Mouse (Mus musculus) CH12.LX (cell line): ENCODE measurements around the gene Tmem63c. TPM values are rescaled to one million over a fixed set of nuclear protein-coding genes. Genes with fewer than 3 reads are reported as not detected.
A peak's percentile ranks its signal among the peaks of the same experiment; 100 is the strongest.

Experiments used
- DNase-seq: peaks from one replicate; pipeline ENCODE4 v3.0.0-alpha.2; 2013; ENCODE audit errors: extremely low read depth
- H3K27ac ChIP-seq: 2 replicates; pipeline ENCODE4 v1.5.1; 2012; ENCODE audit warnings: low read depth, mild to moderate bottlenecking, control low read depth, moderate library complexity; ENCODE audit not compliant: insufficient read depth
- H3K27me3 ChIP-seq: replicated peaks from 2 replicates; pipeline ENCODE3; 2012; ENCODE audit warnings: inconsistent platforms
- H3K36me3 ChIP-seq, 2 experiments: replicated peaks in 1 of 2; 2 replicates each; pipeline versions ENCODE3 to v1.6.1; 2012; ENCODE audit warnings: inconsistent platforms in 1 of 2, low read length in 1 of 2, mild to moderate bottlenecking in 1 of 2, mixed read lengths in 1 of 2, moderate library complexity in 1 of 2; ENCODE audit not compliant: control insufficient read depth in 1 of 2, insufficient read depth in 1 of 2
- H3K4me1 ChIP-seq, 2 experiments: 2 replicates each; pipeline ENCODE4 v1.6.1; 2012; ENCODE audit warnings: inconsistent platforms in 1 of 2, moderate library complexity in 1 of 2; ENCODE audit not compliant: insufficient read depth in 2 of 2, control insufficient read depth in 1 of 2
- H3K4me2 ChIP-seq: 2 replicates; pipeline ENCODE4 v1.6.1; 2012; ENCODE audit warnings: low read depth, mild to moderate bottlenecking, control low read depth; ENCODE audit not compliant: poor library complexity, insufficient read depth, severe bottlenecking
- H3K4me3 ChIP-seq, 3 experiments: fragments of 150-350 bp in 1 of 3; sonication (generic) in 1 of 3; replicated peaks in 1 of 3; 2 replicates each; pipeline versions ENCODE3 to v1.5.1; 2011 to 2012; ENCODE audit warnings: low read depth in 2 of 3, low read length in 2 of 3, mild to moderate bottlenecking in 2 of 3, moderate library complexity in 2 of 3, control low read depth in 1 of 3, improper control_type of control experiment in 1 of 3, inconsistent platforms in 1 of 3, mixed read lengths in 1 of 3; ENCODE audit not compliant: poor library complexity in 1 of 3
- H3K79me2 ChIP-seq: replicated peaks from 2 replicates; pipeline ENCODE4 v1.6.1; 2012; ENCODE audit warnings: mild to moderate bottlenecking, moderate library complexity; ENCODE audit not compliant: control insufficient read depth, poor library complexity, insufficient read depth, severe bottlenecking; ENCODE audit errors: extremely low read depth
- H3K9ac ChIP-seq: 2 replicates; pipeline ENCODE4 v1.6.1; 2012; ENCODE audit warnings: low read depth, mild to moderate bottlenecking, control low read depth, moderate library complexity; ENCODE audit not compliant: insufficient read depth
- H3K9me3 ChIP-seq: replicated peaks from 2 replicates; pipeline ENCODE3; 2012; ENCODE audit warnings: low read length, inconsistent platforms, mixed read lengths
- CTCF ChIP-seq, 2 experiments: IDR thresholded peaks in 1 of 2; conservative IDR thresholded peaks in 1 of 2; 2 replicates each; pipeline ENCODE4 v1.5.1; 2011 to 2012; ENCODE audit warnings: low read depth in 2 of 2, low read length in 2 of 2, improper control_type of control experiment in 1 of 2, inconsistent platforms in 1 of 2, mild to moderate bottlenecking in 1 of 2, moderate library complexity in 1 of 2
- E2F4 ChIP-seq: IDR thresholded peaks from 2 replicates; pipeline ENCODE4 v1.6.1; 2011; ENCODE audit warnings: low read depth, low read length, improper control_type of control experiment; ENCODE audit not compliant: insufficient replicate concordance
- ELF1 ChIP-seq: IDR thresholded peaks from 2 replicates; pipeline ENCODE4 v1.6.1; 2014; ENCODE audit warnings: low read depth, mild to moderate bottlenecking, inconsistent platforms, low read length, improper control_type of control experiment
- JUN ChIP-seq: IDR thresholded peaks from 2 replicates; pipeline ENCODE4 v1.6.1; 2011; ENCODE audit warnings: low read depth, mild to moderate bottlenecking, low read length, improper control_type of control experiment, moderate library complexity; ENCODE audit not compliant: insufficient read depth
- MAZ ChIP-seq: IDR thresholded peaks from 2 replicates; pipeline ENCODE4 v1.6.1; 2012; ENCODE audit warnings: low read depth, mild to moderate bottlenecking, inconsistent platforms, low read length, improper control_type of control experiment, moderate library complexity
- MEF2A ChIP-seq: IDR thresholded peaks from 2 replicates; pipeline ENCODE4 v1.6.1; 2014; ENCODE audit warnings: low read depth, mild to moderate bottlenecking, inconsistent platforms, low read length, improper control_type of control experiment, borderline replicate concordance
- MXI1 ChIP-seq: IDR thresholded peaks from 2 replicates; pipeline ENCODE4 v1.6.1; 2011; ENCODE audit warnings: mild to moderate bottlenecking, low read depth, low read length, improper control_type of control experiment
- MYC ChIP-seq: IDR thresholded peaks from 2 replicates; pipeline ENCODE4 v1.6.1; 2011; ENCODE audit warnings: low read depth, mild to moderate bottlenecking, improper control_type of control experiment, low read length
- RAD21 ChIP-seq: IDR thresholded peaks from 2 replicates; pipeline ENCODE4 v1.6.1; 2011; ENCODE audit warnings: low read depth, mild to moderate bottlenecking, low read length, improper control_type of control experiment, moderate library complexity
- SIN3A ChIP-seq: IDR thresholded peaks from 2 replicates; pipeline ENCODE4 v1.6.1; 2012; ENCODE audit warnings: low read length, improper control_type of control experiment, inconsistent platforms
- SMC3 ChIP-seq: IDR thresholded peaks from 2 replicates; pipeline ENCODE4 v1.6.1; 2011; ENCODE audit warnings: low read depth, low read length, improper control_type of control experiment
- TBP ChIP-seq: conservative IDR thresholded peaks from 2 replicates; pipeline ENCODE4 v1.6.1; 2011; ENCODE audit warnings: low read depth, low read length, improper control_type of control experiment
- USF1 ChIP-seq: IDR thresholded peaks from 2 replicates; pipeline ENCODE4 v1.6.1; 2014; ENCODE audit warnings: low read depth, mild to moderate bottlenecking, inconsistent platforms, low read length, improper control_type of control experiment
- dilution Hi-C: fragments of 300-500 bp; cut with MboI; formaldehyde crosslinking; loops from 2 replicates; pipeline ENCODE4 v1.14.3; 2020; ENCODE audit warnings: low sequenced_read_pairs; ENCODE audit not compliant: extremely low pct_unique_long_range_greater_than_20kb, extremely low pct_ligation_motif_present
- in situ Hi-C: fragments of 300-500 bp; cut with MboI; formaldehyde crosslinking; loops from 3 replicates; pipeline ENCODE4 v1.14.3; 2019; ENCODE audit warnings: low sequenced_read_pairs, low pct_ligation_motif_present, low pct_unique_long_range_greater_than_20kb, mixed read lengths
- polyA plus RNA-seq: library from polyadenylated mRNA; unstranded; fragments of >175 nt; gene quantifications from 2 replicates; pipeline ENCODE4 v1.2.1, GENCODE M21; 2012; ENCODE audit warnings: low read depth; ENCODE audit not compliant: insufficient read length
- total RNA-seq, 2 experiments: library from RNA; depleted of rRNA; stranded (reverse); fragments of 300-350 nt in 1 of 2; fragments of >200 nt in 1 of 2; gene quantifications; 2 replicates each; pipeline ENCODE4 v1.2.3; 2012 to 2014

The Tmem63c gene
- total and polyA plus RNA-seq, 3 experiments = 0.08 to 0.53 (median 0.11) TPM

GRCm38 (mm10) chr12:87004596-87004995 is 16.5 kb upstream of the Tmem63c start:
- dilution Hi-C loops = no loop called here
- no peak for TF ChIP-seq ELF1
- TF ChIP-seq SIN3A = no peak
- TF ChIP-seq RAD21 = no peak
- no peak for TF ChIP-seq MXI1
- no peak for TF ChIP-seq E2F4
- H3K9ac ChIP-seq = no peak overlapping the region
- H3K36me3 ChIP-seq = no peaks in the 10 kb centered on the region
- no peaks in the 10 kb centered on the region for H3K79me2 ChIP-seq
- no peak overlapping the region for H3K4me3 ChIP-seq
- in situ Hi-C loops = no loop called here
- no peak overlapping the region for H3K27ac ChIP-seq
- peaks cover 78% of the 10 kb centered on the region for H3K27me3 ChIP-seq
- H3K9me3 ChIP-seq = no peaks in the 10 kb centered on the region
- no peak for DNase-seq
- H3K4me2 ChIP-seq = no peak overlapping the region
- H3K4me1 ChIP-seq = no peaks in the 10 kb centered on the region; a peak in 1 of 4 replicates

DNA sequence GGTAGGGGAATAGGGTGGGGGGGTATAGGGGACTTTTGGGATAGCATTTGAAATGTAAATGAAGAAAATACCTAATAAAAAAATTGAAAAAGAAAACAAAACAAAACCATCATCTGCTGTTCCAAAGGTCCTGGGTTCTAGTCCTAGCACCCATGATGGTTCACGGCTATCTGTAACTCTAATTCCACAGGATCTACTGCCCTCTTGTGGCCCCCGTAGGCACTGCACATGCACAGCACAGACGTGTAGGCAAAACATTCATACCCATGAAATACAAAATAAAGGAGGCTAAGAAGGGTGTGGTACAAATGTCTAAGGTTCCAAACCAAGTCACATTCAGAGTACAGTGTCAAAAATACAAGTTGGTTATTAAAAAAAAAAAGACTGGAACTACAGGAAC is 4.1 kb upstream of the Tmem63c start:
- Histone ChIP-seq H3K4me3 (no peak overlapping the region), H3K27ac (no peak overlapping the region), H3K9me3 (peaks cover 9% of the 10 kb centered on the region), H3K36me3 (no peaks in the 10 kb centered on the region), H3K4me2 (no peak overlapping the region), H3K79me2 (no peaks in the 10 kb centered on the region), H3K27me3 (peaks cover 56% of the 10 kb centered on the region), H3K9ac (no peak overlapping the region), H3K4me1 (no peaks in the 10 kb centered on the region)
- peak; percentile 41 for DNase-seq
- dilution Hi-C loops = no loop called here
- in situ Hi-C loops = no loop called here
- TF ChIP-seq CTCF (conservative IDR thresholded peaks at IDR 0.05 in 1 of 2, IDR thresholded peaks at IDR 0.05 in 1 of 2; ENCODE audit: low read depth in 2 of 2, low read length in 2 of 2) (peak; percentile 35 to 59; a peak in 3 of 4 replicates), SMC3 (peak; percentile 26), USF1 (no peak), RAD21 (peak; percentile 33)

- Histone ChIP-seq H3K36me3 (no peaks in the 10 kb centered on the region), H3K27ac (no peak overlapping the region), H3K4me2 (no peak overlapping the region), H3K9me3 (peaks cover 9% of the 10 kb centered on the region), H3K79me2 (no peaks in the 10 kb centered on the region), H3K4me1 (no peaks in the 10 kb centered on the region), H3K27me3 (peaks cover 72% of the 10 kb centered on the region), H3K4me3 (no peak overlapping the region), H3K9ac (no peak overlapping the region)
- no peak for DNase-seq
- dilution Hi-C loops = no loop called here
- in situ Hi-C loops = no loop called here
- TF ChIP-seq ELF1 (no peak), MYC (no peak), MAZ (no peak), MEF2A (no peak), JUN (no peak), TBP (no peak)
Observed at GRCm38 (mm10) chr12:87018756-87019155, 2.4 kb upstream of the Tmem63c start.
